Mouse (Mus musculus) urinary bladder, adult 2 months (tissue): ENCODE results near the gene Bcdin3d. TPM values are rescaled to one million over a fixed set of nuclear protein-coding genes. Genes with fewer than 3 reads are reported as not detected.

ENCODE experiments used
- DNase-seq: peaks from one replicate; pipeline ENCODE4 v3.0.0; 2022; ENCODE audit warnings: low spot score
- polyA plus RNA-seq: library from polyadenylated mRNA; depleted of rRNA; stranded (reverse); fragments of >200 nt; gene quantifications from 2 replicates; pipeline ENCODE4 v1.2.3, GENCODE M21; 2012; rRNA removed

The Bcdin3d gene
- polyA plus RNA-seq, 1 experiment = 5.9 TPM

DNA sequence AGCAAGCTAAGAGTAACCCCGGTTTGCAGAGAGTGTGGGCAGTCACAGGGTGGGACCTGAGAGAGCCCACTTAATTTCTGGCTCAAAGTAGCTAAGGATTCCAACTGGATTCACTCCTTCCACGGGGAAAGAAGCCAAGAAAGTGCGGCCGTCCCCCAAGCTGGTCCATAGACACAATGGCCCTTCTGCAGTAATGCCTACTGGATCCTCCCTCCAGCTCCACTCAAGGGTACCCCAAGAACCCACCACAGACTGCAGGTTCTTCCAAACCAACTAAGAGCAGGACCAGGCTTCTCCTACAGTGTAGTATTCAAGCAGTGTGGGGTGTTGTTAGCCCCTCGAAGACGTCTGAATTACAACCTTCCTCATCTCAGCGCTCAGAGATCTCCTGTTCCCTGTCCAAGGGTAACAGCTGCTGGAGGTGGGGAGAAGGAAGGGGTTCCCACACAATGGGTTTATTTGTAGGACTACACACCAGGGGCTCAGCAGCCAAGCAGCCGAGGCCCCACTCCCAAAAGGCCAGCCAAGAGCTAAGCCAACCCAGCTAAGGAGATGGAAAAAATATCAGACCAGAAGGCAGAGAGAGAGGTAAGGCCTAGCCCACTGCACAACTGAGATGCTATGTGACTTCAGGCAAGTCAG is 33.6 kb downstream of the Bcdin3d start:
- no peak for DNase-seq

DNA sequence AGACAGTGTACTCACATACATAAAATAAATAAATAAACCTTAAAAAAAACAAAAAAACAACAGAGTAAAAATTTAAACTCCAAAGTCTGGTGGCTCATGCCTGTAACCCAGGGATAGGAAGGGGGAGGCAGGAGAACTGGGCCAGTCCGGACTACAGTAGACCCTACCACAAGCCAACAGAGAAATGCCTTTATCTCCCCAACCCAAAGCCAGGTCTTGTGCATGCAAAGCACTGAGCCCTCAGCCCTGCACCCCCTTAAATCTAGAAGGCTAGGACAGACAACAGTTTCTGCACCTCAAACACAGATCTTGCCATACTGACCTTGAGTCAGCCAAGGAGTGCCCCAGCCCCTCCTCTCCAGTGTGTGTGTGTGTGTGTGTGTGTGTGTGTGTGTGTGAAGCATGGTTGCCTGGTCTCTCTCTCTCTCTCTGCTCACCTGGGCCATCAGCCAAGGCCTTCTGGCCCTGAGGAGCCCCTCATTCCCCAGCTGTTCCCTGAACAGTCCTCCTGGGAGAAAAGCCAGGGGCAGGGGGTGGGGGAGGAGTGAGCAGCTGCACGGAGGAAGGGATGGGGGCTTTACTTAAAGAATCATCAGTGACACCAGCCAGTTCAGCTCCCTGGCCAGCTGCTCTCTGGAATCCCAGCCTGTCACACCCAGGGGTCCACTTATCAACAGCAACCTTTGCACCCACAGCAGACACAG is 34.3 kb downstream of the Bcdin3d start:
- DNase-seq = no peak

DNA sequence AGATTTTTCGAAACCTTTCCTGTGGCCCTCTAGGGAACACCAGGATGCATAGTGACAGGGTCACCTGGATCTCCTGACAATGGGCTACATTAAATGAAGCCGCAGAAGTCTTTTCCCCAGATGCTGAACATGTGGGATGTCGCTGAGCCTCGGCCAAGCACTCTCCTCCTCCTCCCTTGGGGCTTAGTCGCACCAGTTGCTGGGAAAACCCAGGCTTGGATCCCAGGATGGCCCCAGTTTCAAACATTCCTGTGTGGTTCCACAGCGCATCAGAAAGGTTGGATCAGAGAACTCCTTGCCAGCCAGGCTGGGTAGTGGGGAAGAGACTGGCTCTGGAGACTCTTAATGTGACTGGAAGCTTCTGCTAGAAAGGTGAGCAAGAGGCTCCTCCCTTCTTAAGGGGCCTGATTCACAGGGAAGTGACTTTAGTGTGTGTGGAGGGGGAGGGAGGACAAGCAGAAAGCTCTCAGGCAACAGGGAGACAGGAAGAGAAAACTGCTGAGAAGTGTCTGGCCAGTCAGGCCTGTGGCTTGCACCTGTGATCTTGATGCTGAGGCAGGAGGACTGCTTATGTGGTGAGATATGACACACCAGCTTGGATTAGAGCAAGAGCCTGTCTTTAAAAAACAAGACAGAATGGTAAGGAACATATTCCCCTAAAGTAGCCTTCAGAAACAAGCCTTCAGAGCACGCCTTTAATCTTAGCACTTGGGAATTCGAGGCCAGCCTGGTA is 35.4 kb downstream of the Bcdin3d start:
- no peak for DNase-seq

GRCm38 (mm10) chr15:99433913-99434312 is 40.6 kb downstream of the Bcdin3d start:
- no peak for DNase-seq

DNA sequence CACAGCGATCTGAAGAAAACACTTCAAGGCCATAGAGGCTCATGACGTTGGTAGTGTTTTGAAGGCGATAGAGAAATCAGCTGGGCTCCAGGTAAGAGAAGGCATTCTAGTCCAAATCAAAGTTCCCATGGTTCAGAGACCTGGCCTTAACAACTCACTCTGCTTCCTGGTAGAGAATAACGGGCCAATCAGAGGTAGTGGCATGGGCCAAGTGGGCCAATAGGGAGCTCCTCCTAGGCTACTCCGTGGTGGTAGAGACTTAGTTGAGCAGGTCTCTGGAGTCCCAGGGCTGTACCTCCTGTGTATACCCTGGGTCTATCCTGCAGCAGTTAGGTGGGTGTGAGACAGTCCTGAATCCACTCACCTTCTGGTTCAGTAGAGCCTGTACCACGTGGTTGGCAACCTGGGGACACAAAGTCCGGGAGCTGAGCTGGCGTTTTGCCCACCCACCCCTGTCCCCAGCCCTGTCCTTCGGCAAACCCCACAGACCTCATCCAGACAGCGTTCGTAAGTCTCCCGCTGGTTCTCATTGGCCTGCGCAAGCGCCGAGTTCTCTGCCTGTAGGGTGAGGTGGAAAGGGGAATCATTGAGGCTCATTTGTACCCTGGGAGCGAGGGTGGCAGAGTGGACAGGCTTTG is 41.3 kb downstream of the Bcdin3d start:
- DNase-seq = no peak

DNA sequence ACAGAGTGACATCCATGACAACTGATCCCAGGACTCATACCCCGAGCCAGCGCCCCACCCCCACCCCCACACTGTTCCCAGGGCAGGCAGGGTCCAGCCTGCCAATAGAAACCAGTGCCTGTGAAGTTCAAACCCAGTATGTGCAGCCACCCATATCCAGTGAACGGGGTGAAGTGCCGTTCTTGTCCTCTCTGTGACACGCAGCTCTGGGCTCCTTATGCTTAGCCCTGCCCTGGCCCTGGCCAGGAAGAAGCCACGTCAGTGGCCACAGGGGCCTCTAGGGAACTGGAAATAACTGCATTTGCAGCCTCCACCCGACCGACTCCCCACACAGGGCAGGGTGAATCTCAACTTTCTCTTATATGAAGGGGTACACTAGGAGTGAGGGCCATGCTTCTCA is 42.6 kb downstream of the Bcdin3d start:
- DNase-seq = no peak

DNA sequence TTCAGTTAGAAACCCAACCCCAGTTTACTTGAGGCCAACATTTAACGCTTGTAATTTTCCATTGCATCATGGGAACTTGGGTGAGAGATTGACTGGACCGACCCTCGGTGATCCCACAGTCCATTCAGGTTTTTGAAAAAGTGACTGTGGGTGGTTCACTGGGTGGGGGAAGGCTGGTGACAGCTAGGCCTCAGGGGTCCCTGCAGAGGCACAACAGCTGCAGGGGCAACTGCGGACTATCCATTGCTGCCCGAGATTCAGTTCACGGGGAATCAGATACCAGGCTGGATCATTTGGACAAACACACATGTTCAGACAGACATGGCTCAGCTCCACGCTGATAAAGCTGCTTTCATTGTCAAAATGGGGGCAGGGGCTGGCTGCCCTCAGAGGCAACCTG is 43.0 kb downstream of the Bcdin3d start:
- no peak for DNase-seq

- no peak for DNase-seq
These were observed 43.5 kb downstream of the Bcdin3d start for GRCm38 (mm10) chr15:99431063-99431462.

GRCm38 (mm10) chr15:99430394-99430793 is 44.1 kb downstream of the Bcdin3d start:
- DNase-seq = no peak

DNA sequence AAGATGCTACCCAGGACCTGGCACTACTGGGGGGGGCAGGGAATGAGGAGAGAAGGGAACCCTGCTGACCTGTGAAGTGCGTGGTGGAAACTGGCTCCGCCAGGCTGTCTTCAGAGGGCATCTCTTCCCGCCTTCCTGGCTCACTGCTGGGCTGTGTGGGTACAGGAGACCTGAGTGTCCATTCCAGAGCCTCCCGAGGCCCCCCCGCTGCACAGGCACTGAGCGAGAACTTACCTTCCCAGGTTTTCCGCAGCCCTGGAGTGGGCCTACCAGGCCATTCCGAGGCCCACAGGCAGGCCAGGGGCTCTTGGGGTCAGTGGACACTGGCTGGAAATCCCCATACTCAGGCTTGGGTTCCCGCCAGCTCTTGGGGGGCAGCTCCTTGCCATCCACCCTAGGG is 50.6 kb downstream of the Bcdin3d start:
- DNase-seq = no peak

DNA sequence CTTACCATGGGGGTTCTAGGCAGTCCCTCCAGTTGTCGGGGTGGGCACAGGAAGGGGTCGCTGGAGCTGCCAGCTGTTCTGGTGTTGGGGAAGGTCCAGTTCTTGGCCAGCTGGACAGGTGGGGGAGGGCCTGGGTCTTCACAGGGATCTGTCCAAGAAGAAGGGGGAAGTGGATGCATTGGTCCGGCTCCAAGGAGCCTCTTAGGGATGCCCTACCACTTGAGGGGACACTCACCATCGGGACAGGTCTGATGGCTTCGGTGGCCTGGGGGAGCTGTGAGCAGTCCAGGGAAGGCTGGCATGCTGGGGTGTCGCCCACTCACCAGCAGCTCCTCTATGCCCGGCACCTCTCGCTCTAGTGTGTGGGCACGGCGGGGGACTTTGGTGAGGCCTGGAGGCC is 51.4 kb downstream of the Bcdin3d start:
- DNase-seq = no peak

GRCm38 (mm10) chr15:99422551-99422950 is 52.0 kb downstream of the Bcdin3d start:
- no peak for DNase-seq

GRCm38 (mm10) chr15:99421676-99422075 is 52.9 kb downstream of the Bcdin3d start:
- no peak for DNase-seq

DNA sequence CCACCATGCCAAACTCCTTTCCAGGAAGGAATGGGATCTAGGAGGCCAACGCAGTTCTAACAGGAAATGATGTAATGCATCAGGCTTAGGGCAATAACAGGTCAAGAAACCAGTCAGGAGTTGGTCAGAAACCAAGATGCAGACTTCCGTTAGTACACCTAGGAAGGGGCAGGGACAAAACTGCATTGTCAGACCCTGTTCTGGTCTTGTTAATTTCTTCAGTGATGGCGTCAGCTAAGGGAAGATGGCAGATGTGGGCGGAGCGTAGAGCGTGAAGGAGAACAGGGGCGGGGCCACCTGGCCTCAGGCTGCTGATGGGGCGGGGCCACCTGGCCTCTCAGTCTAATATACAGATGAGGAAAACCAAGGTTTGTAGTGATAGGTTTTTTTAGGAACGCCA is 53.4 kb downstream of the Bcdin3d start:
- no peak for DNase-seq

DNA sequence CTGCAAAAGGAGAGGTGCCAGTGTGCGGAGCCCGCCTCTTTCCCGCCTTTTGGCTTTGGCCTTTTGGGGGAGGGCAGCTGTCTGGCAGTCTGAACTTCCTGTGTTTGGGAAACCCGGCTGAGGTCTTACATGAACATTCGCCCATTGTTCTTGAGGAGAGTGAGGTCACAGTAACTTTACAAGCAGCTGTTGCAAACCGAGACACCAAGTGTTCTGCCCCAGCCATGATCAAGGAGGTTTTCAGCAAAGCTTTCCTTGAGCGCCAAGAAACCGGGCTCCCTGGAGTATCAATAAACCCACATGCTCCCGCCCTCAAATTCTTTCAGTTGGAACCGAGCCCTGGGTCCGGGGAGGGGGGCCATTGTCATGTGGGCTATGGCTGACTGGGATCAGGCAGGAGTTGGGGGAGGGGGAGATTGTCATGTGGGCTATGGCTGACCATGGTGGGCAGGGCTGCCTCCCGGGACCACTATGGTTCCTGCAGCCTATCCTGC is 54.0 kb downstream of the Bcdin3d start:
- no peak for DNase-seq

- no peak for DNase-seq
These were observed 54.4 kb downstream of the Bcdin3d start for GRCm38 (mm10) chr15:99420101-99420500.

Other genes starting within 250 kb of the Bcdin3d start
- gene Kcnh3, start 249.9 kb downstream of the Bcdin3d start, polyA plus RNA-seq = 0.30 and 0.32 TPM in 2 replicates
- 43.9 and 48.9 TPM in 2 replicates for gene Mcrs1, start 222.8 kb downstream of the Bcdin3d start, polyA plus RNA-seq
- gene Prpf40b, start 179.6 kb downstream of the Bcdin3d start, polyA plus RNA-seq = 67.8 and 74.1 TPM in 2 replicates
- 0.04 and 0.07 TPM in 2 replicates for gene Fam186b, start 178.8 kb downstream of the Bcdin3d start, polyA plus RNA-seq
- 8.9 and 9.9 TPM in 2 replicates for gene Fmnl3, start 104.2 kb downstream of the Bcdin3d start, polyA plus RNA-seq
- 331 and 342 TPM in 2 replicates for gene Tmbim6, start 81.8 kb downstream of the Bcdin3d start, polyA plus RNA-seq
- 3.3 and 5.0 TPM in 2 replicates for gene Nckap5l, start 17.0 kb downstream of the Bcdin3d start, polyA plus RNA-seq
- 0.22 and 0.57 TPM in 2 replicates for gene Faim2, start 53.4 kb upstream of the Bcdin3d start, polyA plus RNA-seq
- not detected in 2 replicates for gene Aqp2, start 104.3 kb upstream of the Bcdin3d start, polyA plus RNA-seq
- gene Aqp5, start 116.1 kb upstream of the Bcdin3d start, polyA plus RNA-seq = 0.86 and 1.3 TPM in 2 replicates
- 0.03 and 0.07 TPM in 2 replicates for gene Aqp6, start 126.7 kb upstream of the Bcdin3d start, polyA plus RNA-seq
- gene Racgap1, start 176.9 kb upstream of the Bcdin3d start, polyA plus RNA-seq = 5.4 and 6.1 TPM in 2 replicates
- 0.19 and 0.22 TPM in 2 replicates for gene Asic1, start 195.6 kb upstream of the Bcdin3d start, polyA plus RNA-seq
- gene Smarcd1, start 227.4 kb upstream of the Bcdin3d start, polyA plus RNA-seq = 20.4 and 20.5 TPM in 2 replicates
- 0.52 TPM in 1 of 2 replicates, not detected in the other for gene Gm17349, start 230.8 kb upstream of the Bcdin3d start, polyA plus RNA-seq
- gene Gpd1, start 242.8 kb upstream of the Bcdin3d start, polyA plus RNA-seq = 11.7 and 14.9 TPM in 2 replicates